Mouse (Mus musculus) c-Kit-positive CD71-negative TER-119-negative erythroid progenitor cells, embryonic 14.5 days (primary cell): ENCODE data around the gene Vcl.
A peak's percentile ranks its signal among the peaks of the same experiment; 100 is the strongest.

Experiments used
- DNase-seq: peaks from one replicate; pipeline ENCODE4 v3.0.0-alpha.2; 2013; ENCODE audit warnings: low read depth

Vcl gene

GRCm38 (mm10) chr14:20928848-20929745, at the start of gene Vcl:
Gene Vcl, plus strand, starts transcription at chr14:20929398.
- peak; percentile 91 for DNase-seq

- no peak for DNase-seq
Observed at GRCm38 (mm10) chr14:20884691-20885090, 44.5 kb upstream of the Vcl start.

- DNase-seq = peak; percentile 66
Observed at GRCm38 (mm10) chr14:20885091-20885888, 43.9 kb upstream of the Vcl start.

- DNase-seq = no peak
Observed at GRCm38 (mm10) chr14:20886266-20886665, 42.9 kb upstream of the Vcl start.

- no peak for DNase-seq
Observed at GRCm38 (mm10) chr14:20887541-20888085, 41.6 kb upstream of the Vcl start.

GRCm38 (mm10) chr14:20891941-20892402, 37.2 kb upstream of the Vcl start:
- no peak for DNase-seq

GRCm38 (mm10) chr14:20893815-20894214, 35.4 kb upstream of the Vcl start:
- no peak for DNase-seq

- no peak for DNase-seq
Observed at GRCm38 (mm10) chr14:20901267-20901666, 27.9 kb upstream of the Vcl start.

- DNase-seq = no peak
Observed at GRCm38 (mm10) chr14:20903137-20903536, 26.1 kb upstream of the Vcl start.

GRCm38 (mm10) chr14:20911811-20912210, 17.4 kb upstream of the Vcl start:
- no peak for DNase-seq

GRCm38 (mm10) chr14:20914415-20914814, 14.8 kb upstream of the Vcl start:
- DNase-seq = no peak

- no peak for DNase-seq
Observed at GRCm38 (mm10) chr14:20916625-20917612, 12.3 kb upstream of the Vcl start.

- no peak for DNase-seq
Observed at GRCm38 (mm10) chr14:20924071-20924789, 5.0 kb upstream of the Vcl start.

- peak; percentile 44 for DNase-seq
Observed at GRCm38 (mm10) chr14:20927470-20928307, 1.5 kb upstream of the Vcl start.

- no peak for DNase-seq
Observed at GRCm38 (mm10) chr14:20928308-20928685, 901 bp upstream of the Vcl start.

- no peak for DNase-seq
Observed at GRCm38 (mm10) chr14:20929814-20930434, 726 bp downstream of the Vcl start.

- no peak for DNase-seq
Observed at GRCm38 (mm10) chr14:20930481-20931391, 1.5 kb downstream of the Vcl start.

- no peak for DNase-seq
Observed at GRCm38 (mm10) chr14:20938424-20938823, 9.2 kb downstream of the Vcl start.
